Mouse (Mus musculus) spleen, adult 2 months (tissue): ENCODE results near the gene Spc24.

ENCODE experiments used
- CTCF ChIP-seq: fragments of 200-500 bp; IDR thresholded peaks from 2 replicates; pipeline ENCODE4 v1.5.1; 2011; ENCODE audit warnings: mild to moderate bottlenecking, inconsistent platforms; ENCODE audit not compliant: insufficient read depth, insufficient read length, insufficient replicate concordance; ENCODE audit errors: extremely low read depth
- POLR2A ChIP-seq: fragments of 200-500 bp; IDR thresholded peaks from 2 replicates; pipeline ENCODE4 v1.6.1; 2011; ENCODE audit warnings: low read depth, low read length, inconsistent platforms

GRCm38 (mm10) chr9:21801121-21801520 lies 41.0 kb upstream of the Spc24 start:
- no peak for TF ChIP-seq POLR2A
- TF ChIP-seq CTCF, result no peak
